Mouse (Mus musculus): ENCODE measurements around the gene Ly9.

GRCm38 (mm10) chr1:171647716-171648115 lies 40.5 kb upstream of the Ly9 start:
- TF ChIP-seq CTCF (IDR thresholded peaks at IDR 0.05; ENCODE audit: borderline replicate concordance, extremely low read depth, insufficient read depth, insufficient read length) (no peak), POLR2A (IDR thresholded peaks at IDR 0.05; ENCODE audit: borderline replicate concordance, extremely low read depth, insufficient read depth, insufficient read length, poor library complexity, severe bottlenecking) (no peak)

Measured in brain, embryonic 14.5 days (tissue).